Mouse (Mus musculus): Measurements from ENCODE around the gene Gpx4.
"Not testable (repeated sequence)": the region's sequence is repeated elsewhere in the genome, so short reads cannot be mapped to it uniquely, and the experiment has no call there.

Gene Gpx4

DNA sequence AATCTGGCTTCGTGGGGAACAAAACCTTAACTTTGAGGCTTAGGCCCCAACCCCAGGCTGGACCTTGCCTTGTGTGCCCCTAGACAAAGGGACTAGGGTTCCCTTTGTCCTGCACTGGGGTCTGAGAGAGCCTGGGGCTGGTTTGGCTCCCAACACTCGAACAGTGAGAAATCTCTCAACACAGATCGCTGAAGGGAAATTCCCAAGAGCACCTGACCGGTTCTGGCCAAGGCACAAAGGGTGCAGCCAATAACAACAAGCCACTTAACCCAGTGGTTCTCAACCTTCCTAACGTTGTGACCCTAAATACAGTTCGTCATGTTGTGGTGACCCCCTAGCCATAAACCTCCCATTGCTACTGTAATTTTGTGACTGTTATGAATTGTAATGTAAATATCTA is 3.3 kb downstream of the Gpx4 start:
- DNase-seq (ENCODE audit: extremely low read depth, low read depth): no peak

DNA sequence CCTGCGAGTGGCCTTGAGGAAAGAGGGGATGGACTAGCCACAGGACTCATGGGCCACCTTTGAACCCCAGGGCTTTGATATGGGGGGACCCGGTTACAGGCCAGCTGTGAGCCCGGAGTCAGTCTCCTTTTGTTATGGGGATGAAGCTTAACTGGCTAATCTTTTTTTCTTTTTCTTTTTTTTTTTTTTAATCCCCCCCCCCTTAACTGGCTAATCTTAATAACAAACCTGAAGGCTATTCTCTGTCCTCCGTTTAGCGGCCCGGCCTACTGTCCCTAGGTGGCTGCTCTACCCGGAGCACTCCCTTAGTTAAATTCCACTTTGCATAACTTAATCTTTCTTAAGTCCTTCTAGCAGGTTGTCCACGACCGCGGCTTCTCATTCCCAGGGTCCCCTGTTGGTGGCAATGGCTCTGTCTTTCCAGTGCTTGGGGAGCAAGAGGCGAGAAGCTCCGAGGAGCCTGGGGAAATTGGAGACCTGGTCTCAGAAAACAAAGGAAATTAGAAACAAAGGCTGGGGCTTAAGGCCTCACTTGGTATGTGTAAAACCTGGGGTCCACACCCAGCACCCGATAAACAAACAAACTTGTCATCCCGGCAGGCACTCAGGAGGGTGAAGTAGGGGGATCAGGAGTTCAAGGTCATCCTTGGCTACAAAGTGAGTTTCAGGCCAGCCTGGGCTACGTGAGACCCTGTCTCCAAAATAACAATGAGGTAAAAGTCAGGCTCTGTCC is 4.1 kb downstream of the Gpx4 start:
- DNase-seq (ENCODE audit: extremely low read depth, low read depth): no peak

DNA sequence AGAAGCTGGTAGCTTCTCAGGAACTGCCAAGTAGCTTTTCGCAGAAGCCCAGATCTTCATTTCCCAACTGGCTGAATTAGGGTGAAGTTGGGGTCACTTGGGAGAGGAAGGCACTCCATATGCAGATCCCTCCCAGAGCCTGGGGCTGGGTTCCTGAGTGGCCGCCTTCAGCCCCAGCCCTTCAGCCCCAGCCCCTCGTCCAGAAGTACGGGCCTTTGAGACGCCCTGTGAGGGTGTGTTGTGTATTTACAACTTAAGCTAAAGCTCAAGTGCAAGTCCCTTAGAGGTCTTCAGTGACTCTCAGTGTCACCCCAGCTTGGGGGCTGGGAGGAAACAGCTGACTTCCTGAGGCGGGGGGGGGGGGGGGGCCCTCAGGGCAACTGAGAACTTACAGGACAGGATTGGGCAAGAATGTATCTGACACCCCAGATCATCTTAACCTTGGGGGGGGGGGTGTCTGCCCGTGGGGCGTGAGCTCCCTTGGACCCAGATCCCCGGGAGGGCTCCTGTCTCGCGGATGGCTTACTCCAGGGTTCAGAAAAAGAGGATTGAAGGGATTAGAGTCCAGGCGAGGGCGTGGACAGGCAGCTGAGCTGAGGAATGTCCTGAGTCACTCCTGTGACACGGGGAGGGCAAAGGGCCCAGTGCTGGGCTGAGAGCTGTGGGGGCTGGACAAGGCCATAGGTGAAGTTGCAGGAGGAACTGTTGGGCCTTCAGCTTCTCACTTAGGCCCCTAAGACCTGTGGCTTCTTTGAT is 4.8 kb downstream of the Gpx4 start:
- no peak for DNase-seq (ENCODE audit: extremely low read depth, low read depth)

DNA sequence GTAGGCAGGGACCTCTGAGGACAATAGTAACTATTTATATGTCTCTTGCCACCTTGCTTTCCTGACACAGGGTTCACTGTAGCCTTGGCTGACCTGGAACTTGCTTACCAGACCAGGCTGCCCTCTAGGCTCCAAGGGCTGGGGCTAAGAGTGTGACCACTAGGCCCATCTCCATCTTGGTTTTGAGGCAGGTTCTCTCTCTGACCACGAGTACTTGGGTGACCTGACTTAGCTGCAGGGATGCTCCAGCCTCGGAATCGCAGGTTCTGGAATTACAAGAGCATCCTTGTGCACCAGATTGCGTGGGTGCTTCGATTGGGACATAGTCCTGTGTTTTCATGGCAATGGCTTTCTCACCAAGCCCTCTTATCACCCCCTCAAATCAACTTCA is 5.4 kb downstream of the Gpx4 start:
- DNase-seq (ENCODE audit: extremely low read depth, low read depth): no peak

DNA sequence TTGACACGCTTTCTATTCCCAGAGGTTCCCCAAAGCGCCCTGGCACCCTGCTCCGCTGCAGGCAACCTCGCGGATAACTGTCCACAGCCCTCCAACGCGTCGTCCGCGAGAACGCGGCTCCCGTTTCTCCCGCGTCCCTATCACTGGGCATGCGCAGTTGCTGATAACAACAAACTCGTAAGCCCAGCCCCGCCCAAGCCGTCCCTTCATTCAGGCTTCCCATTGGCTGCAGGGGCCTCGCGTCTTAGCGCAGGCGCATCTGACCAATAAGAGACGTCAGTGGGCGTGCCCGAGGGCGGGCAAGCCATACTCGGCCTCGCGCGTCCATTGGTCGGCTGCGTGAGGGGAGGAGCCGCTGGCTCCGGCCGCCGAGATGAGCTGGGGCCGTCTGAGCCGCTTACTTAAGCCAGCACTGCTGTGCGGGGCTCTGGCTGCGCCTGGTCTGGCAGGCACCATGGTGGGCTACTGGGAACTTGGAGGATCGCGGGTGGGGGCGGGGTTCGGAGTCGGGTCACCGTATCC is 6.4 kb downstream of the Gpx4 start:
- DNase-seq (ENCODE audit: extremely low read depth, low read depth): peak; percentile 96

DNA sequence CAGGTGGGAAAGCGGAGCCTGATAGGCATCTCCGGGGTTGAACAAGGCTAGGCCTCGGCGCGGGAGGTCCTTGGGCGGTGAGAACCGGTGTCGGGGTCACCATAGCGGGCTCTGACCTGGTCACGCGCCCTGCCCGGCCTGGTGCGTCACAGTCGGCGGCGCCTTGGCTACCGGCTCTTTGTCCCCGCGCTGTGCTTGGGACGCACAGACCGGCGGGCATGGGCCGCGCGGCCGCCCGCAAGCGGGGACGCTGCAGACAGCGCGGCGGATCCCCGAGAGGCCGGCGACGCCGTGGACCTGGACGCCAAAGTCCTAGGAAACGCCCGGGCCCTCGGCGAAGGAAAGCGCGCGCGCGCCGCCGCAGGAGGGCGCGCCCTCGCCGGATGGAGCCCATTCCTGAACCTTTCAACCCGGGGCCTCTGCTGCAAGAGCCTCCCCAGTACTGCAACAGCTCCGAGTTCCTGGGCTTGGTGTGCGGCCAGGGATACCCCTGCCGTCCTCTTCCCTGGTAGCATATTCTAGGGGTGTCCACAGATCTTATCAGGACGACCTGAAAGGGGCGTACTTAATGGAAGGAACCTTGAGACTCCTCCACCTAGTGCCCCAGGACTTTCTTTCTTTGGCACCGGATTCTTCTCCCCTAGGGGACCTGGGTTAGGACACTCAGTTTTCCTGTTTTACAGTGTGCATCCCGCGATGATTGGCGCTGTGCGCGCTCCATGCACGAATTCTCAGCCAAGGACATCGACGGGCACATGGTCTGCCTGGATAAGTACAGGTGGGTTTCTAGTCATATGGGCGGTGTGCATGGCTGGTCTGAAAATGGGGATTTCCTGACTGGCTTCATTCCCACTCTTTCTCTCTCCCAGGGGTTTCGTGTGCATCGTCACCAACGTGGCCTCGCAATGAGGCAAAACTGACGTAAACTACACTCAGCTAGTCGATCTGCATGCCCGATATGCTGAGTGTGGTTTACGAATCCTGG is 7.2 kb downstream of the Gpx4 start:
- DNase-seq (ENCODE audit: extremely low read depth, low read depth): no peak

DNA sequence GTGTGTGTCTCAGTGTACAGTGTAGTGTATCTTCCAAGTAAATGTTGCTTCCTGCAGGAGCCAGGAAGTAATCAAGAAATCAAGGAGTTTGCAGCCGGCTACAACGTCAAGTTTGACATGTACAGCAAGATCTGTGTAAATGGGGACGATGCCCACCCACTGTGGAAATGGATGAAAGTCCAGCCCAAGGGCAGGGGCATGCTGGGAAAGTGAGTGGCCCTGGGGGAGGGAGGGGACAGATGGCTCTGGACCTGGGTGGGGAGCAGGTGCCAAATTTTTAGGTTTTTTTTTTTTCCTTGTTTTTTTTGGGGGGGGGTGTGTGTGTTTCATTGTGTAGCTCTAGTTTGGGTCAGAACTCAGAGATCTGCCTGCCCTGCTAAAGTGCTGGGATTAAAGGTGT is 7.9 kb downstream of the Gpx4 start:
- DNase-seq (ENCODE audit: extremely low read depth, low read depth): not testable (repeated sequence)

DNA sequence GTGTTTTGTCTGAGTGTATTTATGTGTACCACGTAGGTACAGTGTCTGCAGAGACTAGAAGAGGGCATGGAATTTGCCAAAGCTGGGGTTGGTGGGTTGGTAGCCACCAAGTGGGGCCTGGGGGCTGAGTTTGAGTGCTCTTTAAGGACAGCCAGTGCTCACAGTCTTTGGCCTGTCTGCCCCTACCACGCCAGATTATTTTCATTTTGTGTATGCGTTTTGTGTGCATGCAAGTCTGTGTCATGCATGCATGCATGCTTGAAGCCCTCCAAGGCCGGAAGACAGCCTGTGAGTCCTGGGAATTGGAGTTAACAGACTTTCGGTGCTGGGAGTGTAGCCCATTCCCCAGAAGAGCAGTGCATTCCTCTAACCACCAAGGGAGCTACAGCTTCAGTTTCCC is 8.4 kb downstream of the Gpx4 start:
- no peak for DNase-seq (ENCODE audit: extremely low read depth, low read depth)

DNA sequence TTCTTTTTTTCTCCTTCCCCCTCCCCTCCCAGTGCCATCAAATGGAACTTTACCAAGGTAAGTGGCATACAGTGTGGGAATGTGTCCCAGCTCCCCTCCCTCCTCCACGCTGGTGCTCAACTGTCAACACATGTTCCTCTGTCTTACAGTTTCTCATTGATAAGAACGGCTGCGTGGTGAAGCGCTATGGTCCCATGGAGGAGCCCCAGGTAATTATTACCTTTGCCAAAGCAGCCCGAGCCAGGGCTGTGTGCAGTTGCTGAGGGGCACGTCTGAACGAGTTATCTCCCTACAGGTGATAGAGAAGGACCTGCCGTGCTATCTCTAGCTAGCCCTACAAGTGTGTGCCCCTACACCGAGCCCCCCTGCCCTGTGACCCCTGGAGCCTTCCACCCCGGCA is 8.9 kb downstream of the Gpx4 start:
- no peak for DNase-seq (ENCODE audit: extremely low read depth, low read depth)

DNA sequence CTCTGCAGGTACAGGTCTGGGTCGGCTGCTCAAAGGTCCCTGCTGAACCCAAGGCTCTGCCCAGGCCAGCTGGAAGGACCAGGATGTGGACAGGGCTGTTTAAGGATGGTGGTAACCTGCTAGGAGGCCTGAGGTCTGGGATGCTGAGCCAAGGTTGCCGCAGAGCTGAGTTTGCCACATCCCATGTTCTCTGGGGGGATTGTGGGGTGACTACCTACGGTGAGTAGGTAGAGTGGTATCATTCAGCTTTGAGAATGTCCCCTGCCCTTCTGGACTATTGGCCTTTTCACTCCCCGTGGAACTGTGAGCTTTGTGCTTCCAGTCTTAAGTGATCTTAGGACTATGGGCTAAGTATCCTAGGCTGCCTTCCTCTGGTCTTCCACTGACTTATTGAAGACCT is 9.5 kb downstream of the Gpx4 start:
- DNase-seq (ENCODE audit: extremely low read depth, low read depth): no peak

DNA sequence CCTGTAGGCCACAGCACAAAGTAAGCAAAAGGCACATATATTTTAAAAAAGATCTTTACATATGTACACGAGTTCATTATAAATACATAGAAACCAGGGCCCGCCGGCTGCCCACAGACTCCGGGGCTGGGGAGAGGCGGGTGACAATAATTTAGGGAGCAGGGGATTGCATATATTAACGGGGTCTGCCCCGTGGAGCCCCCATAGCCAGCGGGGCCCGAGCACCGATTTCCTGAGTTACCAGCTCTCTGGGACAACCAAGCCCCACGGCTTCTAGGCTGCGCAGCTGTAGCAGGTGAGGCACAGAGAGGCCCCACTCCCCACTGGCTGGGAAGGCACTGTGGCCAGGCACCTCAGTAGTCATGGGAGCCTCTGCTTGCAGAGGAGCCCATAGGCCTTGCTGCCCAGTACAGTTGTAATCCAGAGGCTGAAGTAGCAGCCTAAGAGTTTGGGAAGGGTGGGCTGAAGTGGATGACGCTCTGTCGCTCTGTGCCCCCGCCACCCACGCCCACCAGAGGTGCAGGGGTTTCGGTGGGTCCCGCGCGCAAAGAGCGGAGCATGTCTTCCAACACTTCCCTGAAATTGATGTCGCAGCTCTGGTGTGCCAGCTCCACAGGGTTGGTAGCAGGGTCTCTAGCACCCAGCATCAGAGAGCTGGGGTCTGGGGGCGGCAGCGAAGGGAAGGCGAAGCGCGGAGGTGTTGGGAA is 10.2 kb downstream of the Gpx4 start:
- no peak for DNase-seq (ENCODE audit: extremely low read depth, low read depth)

DNA sequence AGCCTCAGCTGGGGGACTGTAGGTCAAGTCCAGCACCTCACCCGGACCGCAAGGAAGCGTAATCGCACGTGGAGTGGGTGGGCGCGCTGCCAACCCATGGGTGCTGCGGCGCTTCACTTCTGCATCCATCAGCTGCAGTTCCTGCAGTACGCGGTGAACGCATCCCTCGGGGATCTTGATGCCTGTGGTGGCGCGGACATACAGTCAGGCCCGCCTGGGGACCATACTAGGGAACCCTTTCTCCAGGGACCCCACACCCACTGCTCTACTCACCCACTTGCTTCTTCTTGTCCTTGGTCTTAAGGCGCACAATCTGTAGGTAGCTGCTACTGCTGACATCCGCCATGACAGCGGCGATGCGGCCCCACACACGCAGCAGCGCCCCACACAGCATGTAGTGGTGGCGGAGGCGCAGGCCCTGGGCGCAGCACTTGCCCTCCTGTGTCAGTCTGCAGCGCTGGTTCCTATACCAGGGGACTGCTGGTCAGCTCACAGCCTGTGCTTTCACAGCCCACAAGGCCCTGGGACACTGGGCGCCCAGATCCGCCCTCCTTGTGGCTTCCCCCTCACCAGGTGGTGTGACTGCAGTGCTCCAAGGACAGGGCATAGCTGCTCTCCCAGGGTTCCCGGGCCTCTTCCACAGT is 10.8 kb downstream of the Gpx4 start:
- DNase-seq (ENCODE audit: extremely low read depth, low read depth): no peak

DNA sequence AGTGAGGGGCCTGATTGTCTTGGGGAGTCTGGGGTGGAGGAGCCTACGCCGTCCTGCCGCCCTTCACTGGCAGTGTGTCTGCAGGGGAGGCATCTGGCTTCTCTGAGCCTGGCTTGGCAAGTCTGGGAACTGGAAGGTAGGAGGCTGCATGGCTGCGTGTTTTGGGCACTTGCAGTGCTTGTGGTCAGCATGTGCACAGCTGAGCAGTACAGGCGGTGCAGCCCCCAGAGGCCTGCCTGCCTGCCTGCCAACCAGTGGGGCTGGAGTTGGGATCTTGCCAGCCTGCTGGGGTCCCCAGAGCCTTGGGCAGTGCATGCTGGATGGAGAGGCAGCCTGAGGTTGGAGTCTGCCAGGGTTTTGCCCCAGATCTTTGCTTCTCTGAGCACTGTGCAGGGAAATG is 16.1 kb downstream of the Gpx4 start:
- no peak for DNase-seq (ENCODE audit: extremely low read depth, low read depth)

DNA sequence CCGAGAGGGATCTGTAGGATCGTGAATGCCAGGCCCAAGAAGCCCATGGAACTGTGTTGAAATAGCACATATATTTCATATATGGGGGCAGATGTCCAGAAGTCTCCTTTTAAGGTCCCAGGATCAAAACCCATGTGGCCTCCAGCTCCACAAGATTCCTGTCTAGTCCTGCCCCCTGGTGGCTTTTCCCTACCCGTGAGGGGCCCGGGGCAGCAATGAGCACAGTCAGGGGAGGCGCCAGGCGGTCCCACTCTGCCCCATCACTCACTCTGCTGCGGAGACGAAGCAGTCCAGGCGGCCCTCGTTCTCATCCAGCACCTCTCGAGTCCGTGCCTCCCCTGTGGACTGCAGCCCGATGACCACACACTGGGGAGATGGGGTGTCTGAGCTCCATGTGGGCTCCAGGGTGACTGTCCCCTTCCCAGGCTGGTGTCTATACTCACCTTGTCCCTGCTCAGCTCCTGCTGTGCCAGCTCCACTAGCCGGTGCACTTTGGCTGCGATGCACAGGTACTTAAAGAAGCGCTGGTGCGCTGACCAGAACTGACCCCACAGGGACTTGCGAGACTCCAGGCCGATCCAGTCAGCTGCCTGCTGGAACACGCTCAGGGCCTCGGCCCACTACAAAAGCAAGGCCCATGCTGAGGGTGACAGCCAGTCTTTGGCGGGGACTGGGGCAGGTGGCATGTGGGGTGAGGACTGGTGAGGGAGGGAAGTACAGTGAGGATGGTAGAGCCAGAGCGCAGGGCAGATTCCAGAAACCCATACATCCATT is 17.1 kb downstream of the Gpx4 start:
- no peak for DNase-seq (ENCODE audit: extremely low read depth, low read depth)

DNA sequence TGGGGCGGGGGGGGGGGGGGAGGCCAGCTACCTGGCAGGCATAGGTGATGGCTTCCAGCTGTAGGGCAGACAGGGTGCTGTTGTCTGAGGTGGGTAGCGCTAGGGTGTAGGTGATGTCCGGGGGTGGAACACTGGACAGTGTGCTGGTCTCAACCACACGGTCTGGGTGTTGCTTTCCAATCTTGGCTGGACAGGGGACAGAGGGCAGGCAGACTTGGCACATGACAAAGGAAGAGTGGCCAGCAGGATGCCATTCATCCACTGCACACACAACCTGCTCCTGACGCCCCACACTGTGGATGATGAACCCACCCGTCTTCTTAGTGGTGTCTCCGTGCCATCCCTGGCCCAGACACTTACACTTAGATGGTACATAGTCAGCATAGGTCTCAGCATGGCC is 22.3 kb downstream of the Gpx4 start:
- DNase-seq (ENCODE audit: extremely low read depth, low read depth): no peak

DNA sequence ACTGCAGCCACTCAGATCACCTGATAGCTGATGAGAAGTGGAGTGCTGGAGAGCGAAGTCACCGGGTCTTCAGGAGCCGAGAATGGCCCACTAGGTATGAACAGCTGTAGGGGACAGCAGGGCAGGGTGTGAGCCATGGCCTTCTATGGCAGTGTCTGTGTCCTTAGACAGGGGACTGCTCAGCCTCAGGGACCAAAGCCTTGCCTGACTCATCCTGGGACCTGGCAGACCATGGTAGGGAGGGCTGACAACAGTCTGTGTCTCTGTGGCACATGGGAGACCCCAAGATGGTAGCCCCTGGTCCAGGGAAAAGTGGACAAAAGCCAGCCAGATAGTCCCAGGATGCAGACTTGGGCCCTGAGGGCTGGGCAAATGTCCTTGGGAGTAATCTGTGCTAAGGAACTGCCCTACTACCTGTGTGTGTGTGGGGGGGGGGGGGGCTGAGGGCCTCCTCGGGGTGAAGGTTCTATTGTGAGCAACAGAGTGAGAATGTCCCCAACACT is 23.0 kb downstream of the Gpx4 start:
- no peak for DNase-seq (ENCODE audit: extremely low read depth, low read depth)

DNA sequence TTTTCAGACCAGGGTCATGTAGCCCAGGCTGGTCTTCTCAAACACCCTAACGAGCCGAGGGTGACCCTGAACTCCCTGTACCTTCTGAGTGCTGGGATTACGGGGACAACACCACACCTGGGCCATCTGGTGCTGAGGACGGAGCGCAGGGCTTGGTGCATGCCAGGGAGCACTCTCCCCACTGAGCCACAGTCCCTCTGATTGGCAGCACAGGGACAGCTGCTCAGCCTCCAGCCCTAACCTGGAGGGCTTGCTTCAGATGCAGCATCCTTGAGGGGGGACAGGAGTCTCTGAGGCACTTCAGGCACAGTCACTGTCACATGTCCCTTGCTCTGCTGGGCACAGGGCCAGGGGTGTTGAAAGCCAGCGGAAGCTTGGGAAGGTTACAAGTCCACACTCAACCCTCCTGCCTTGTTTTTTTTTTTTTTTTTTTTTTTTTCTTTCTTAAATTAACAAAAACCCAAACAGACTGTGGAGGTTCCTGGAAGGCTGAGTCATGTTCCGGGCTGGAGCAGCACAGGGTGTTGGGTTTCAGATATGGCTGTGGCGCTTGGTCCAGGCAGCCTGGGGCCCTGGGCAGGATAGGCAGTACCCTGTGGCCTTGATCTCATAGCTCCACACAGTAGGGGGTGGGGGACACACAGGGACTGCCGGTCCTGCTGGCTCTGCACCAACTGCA is 24.0 kb downstream of the Gpx4 start:
- DNase-seq (ENCODE audit: extremely low read depth, low read depth): peak; percentile 87

DNA sequence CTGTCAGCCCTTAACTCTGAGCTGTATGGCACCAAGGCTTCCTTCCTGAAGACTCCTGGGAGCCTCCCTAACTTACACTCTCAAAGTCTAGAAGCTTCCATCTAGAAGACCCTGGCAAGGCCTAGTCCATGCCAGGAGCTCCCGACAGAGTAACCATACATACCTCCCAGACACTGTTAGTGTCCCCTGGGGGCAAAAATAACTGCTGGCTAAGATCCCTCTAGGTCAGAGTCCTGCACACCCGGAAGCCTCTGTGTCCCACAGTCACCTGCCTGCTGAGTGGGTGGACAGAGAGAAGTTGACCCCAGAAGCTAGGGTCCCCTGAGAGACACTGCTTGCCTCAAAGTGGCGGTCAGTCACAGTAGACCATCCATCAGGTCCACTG is 24.5 kb downstream of the Gpx4 start:
- no peak for DNase-seq (ENCODE audit: extremely low read depth, low read depth)

All from MEL-GATA-1-ER (cell line).